Mouse (Mus musculus) lung, adult 2 months (tissue): ENCODE results near the gene Macrod2.

Experiments
- CTCF ChIP-seq: fragments of 200-500 bp; IDR thresholded peaks from 2 replicates; pipeline ENCODE4 v1.5.1; 2011; ENCODE audit warnings: mild to moderate bottlenecking, low read length, control low read depth; ENCODE audit not compliant: insufficient read depth
- POLR2A ChIP-seq: fragments of 200-500 bp; IDR thresholded peaks from 2 replicates; pipeline ENCODE4 v1.6.1; 2011; ENCODE audit warnings: low read depth, mild to moderate bottlenecking, control low read depth, low read length, borderline replicate concordance; ENCODE audit errors: extremely low read depth

DNA sequence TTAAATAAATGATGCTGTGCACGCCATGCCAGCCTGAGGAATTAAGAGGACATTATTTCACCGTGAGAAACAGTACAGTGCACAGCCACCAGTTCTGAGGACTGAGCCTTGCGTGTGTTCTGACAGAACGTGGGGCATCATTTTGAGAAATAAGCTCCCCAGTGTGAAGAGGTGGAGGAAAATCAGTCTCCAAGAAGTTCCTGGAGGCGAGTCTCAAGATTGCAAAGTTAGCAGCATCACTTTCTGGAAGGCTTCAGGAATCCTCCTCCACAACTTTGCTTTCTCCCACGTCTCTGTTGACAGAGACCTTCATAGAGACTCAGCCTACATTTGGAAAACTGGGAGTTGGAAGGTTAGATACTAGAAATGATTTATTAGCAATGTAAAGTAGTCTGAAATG lies 932.2 kb downstream of the Macrod2 start:
- TF ChIP-seq CTCF (no peak), POLR2A (no peak)
